Mouse (Mus musculus) heart, postnatal 0 days (tissue): ENCODE data around the gene Pgap3.

Experiments
- CTCF ChIP-seq: IDR thresholded peaks from 2 replicates; pipeline ENCODE4 v1.5.1; 2016; ENCODE audit warnings: antibody characterized with exemption, control low read depth, low read depth
- EP300 ChIP-seq: IDR thresholded peaks from 2 replicates; pipeline ENCODE4 v1.6.1; 2016; ENCODE audit warnings: antibody characterized with exemption, low read depth

- no peak for TF ChIP-seq EP300
- no peak for TF ChIP-seq CTCF
Observed at GRCm38 (mm10) chr11:98435723-98436122, 35.4 kb upstream of the Pgap3 start.
